Mouse (Mus musculus): ENCODE results near the gene Slit1.
A peak's percentile ranks its signal among the peaks of the same experiment; 100 is the strongest.

Gene Slit1

GRCm38 (mm10) chr19:41597170-41597894 is 146.1 kb downstream of the Slit1 start:
- peak; percentile 70 for DNase-seq (ENCODE audit: low spot score)

- no peak for DNase-seq (ENCODE audit: low spot score)
Observed at GRCm38 (mm10) chr19:41591808-41592207, 151.7 kb downstream of the Slit1 start.

- no peak for DNase-seq (ENCODE audit: low spot score)
Observed at GRCm38 (mm10) chr19:41589681-41590080, 153.8 kb downstream of the Slit1 start.

- no peak for DNase-seq (ENCODE audit: low spot score)
Observed at GRCm38 (mm10) chr19:41589026-41589425, 154.4 kb downstream of the Slit1 start.

GRCm38 (mm10) chr19:41587431-41588222 is 155.8 kb downstream of the Slit1 start:
- DNase-seq (ENCODE audit: low spot score), result no peak

GRCm38 (mm10) chr19:41586752-41587151 is 156.7 kb downstream of the Slit1 start:
- no peak for DNase-seq (ENCODE audit: low spot score)

- no peak for DNase-seq (ENCODE audit: low spot score)
Observed at GRCm38 (mm10) chr19:41582918-41583514, 160.4 kb downstream of the Slit1 start.

GRCm38 (mm10) chr19:41581706-41582420 is 161.6 kb downstream of the Slit1 start, which contains the start of gene Gm340:
Gm340 (plus strand) TSS chr19:41582370.
- DNase-seq (ENCODE audit: low spot score), result no peak

- peak; percentile 20 for DNase-seq (ENCODE audit: low spot score)
Observed at GRCm38 (mm10) chr19:41579311-41579920, 164.0 kb downstream of the Slit1 start.

- DNase-seq (ENCODE audit: low spot score), result no peak
Observed at GRCm38 (mm10) chr19:41577576-41577975, 165.9 kb downstream of the Slit1 start.

GRCm38 (mm10) chr19:41573700-41574099 is 169.8 kb downstream of the Slit1 start:
- DNase-seq (ENCODE audit: low spot score), result no peak

GRCm38 (mm10) chr19:41568791-41569190 is 174.7 kb downstream of the Slit1 start:
- DNase-seq (ENCODE audit: low spot score), result no peak

GRCm38 (mm10) chr19:41560856-41561255 is 182.6 kb downstream of the Slit1 start:
- no peak for DNase-seq (ENCODE audit: low spot score)

GRCm38 (mm10) chr19:41558891-41559486 is 184.5 kb downstream of the Slit1 start:
- no peak for DNase-seq (ENCODE audit: low spot score)

GRCm38 (mm10) chr19:41557491-41557890 is 186.0 kb downstream of the Slit1 start:
- DNase-seq (ENCODE audit: low spot score), result no peak

GRCm38 (mm10) chr19:41556981-41557380 is 186.5 kb downstream of the Slit1 start:
- DNase-seq (ENCODE audit: low spot score), result no peak
